Mouse (Mus musculus): ENCODE data around the gene Olfr96.
"Not testable (repeated sequence)": the region's sequence is repeated elsewhere in the genome, so short reads cannot be mapped to it uniquely, and the experiment has no call there.

Gene Olfr96

DNA sequence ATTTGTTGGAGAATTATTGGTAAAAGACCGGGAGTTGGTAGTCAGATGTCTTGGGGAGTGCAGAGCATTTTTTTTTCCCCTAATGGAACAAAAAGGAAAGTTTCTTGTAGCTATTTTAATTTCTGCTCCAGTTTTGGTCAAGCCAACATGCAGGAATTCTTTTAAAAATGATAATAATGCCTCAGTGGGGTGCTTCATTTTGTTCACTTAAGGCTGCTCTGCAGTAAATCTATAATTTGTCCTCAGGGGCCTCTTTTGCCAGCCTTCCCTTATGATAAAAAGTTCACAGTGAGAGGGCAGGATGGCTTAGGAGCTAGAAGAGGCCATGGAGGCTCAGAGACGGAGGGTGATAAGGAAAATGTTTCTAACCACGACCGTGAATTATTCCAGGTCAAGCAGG lies at the start of gene Olfr96:
Gene Olfr96 (plus strand): TSS at position 301 of the 400 bp plus-strand sequence.
- no peak for DNase-seq (ENCODE audit: low spot score)

- no peak for DNase-seq (ENCODE audit: low spot score)
These were observed 34.5 kb upstream of the Olfr96 start for GRCm38 (mm10) chr17:37185474-37185873.

- no peak for DNase-seq (ENCODE audit: low spot score)
These were observed 29.2 kb upstream of the Olfr96 start for GRCm38 (mm10) chr17:37190711-37191110.

GRCm38 (mm10) chr17:37193032-37193431 lies 26.9 kb upstream of the Olfr96 start:
- DNase-seq (ENCODE audit: low spot score), result no peak

- DNase-seq (ENCODE audit: low spot score), result no peak
These were observed 26.3 kb upstream of the Olfr96 start, which contains the start of gene Ubd for GRCm38 (mm10) chr17:37193656-37194055. TSS of gene Ubd (plus strand) at chr17:37193892.

GRCm38 (mm10) chr17:37194782-37195181 lies 25.2 kb upstream of the Olfr96 start:
- DNase-seq (ENCODE audit: low spot score), result no peak

GRCm38 (mm10) chr17:37196845-37197724 lies 22.9 kb upstream of the Olfr96 start:
- no peak for DNase-seq (ENCODE audit: low spot score)

DNA sequence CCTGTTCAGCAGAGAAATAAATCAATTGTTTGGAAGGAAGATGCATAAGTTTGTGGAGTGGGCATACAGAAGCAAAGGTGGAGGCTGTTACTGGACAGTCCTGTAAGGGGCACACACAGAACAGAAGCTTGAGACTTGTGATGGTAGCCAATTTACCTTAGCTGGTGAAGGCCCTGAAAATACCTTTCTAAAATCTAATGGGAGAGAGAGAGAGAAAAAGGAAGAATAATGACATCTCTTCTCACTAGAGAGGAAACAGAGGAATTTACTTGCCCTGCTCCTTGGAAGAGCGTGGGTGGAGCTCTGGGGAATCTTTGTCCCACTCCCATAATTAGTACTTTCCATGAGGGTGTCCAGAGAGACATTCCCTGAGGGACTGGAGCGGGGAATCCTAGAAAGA lies 19.1 kb upstream of the Olfr96 start, which contains the start of gene Olfr94:
Gene Olfr94 (minus strand): TSS at position 101 of the 400 bp plus-strand sequence.
- DNase-seq (ENCODE audit: low spot score), result no peak

DNA sequence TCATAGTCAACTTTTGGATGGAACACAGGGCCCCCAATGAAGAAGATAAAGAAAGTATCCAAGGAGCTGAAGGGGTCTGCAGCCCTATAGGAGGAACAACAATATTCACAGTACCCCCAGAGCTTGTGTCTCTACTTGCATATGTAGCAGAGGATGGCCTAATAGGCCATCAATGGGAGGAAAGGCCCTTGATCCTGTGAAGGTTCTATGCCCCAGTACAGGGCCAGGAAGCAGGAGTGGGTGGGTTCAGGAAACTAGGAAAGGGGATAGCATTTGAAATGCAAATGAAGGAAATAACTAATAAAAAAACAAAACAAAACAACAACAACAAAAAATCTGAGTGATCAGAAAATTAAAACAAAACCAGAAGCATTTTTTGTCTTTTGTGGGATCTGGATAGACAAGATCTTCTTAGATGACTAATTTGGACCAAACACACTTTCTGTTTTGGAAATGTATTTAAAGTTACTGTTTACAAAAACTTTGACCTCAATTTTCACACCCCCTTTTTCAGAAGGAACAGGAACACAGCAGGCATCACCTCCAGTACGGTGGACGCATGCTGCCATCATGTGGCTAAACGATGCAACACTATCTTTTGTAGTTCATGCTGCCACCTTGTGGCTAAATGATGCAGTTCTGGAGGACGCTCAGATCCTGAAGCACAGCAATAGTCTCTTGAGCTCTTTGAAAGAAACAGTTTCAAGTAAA lies 16.6 kb upstream of the Olfr96 start:
- DNase-seq (ENCODE audit: low spot score), result peak; percentile 45

DNA sequence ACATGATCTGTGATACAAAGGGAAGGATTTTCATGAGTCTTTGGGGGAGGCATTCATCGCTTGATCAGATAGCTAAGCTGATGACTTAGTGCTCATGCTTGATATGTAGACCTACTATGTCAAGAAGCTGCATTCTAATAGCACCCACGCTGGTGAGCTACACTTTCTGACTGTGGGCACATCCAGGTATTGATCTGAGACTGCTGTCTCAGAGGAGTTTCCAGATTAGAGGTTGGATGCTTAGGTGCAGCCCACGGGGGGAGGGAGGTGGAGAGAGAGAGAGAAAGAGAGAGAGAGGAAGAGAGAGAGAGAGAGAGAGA lies 16.1 kb upstream of the Olfr96 start:
- DNase-seq (ENCODE audit: low spot score), result no peak

GRCm38 (mm10) chr17:37210884-37211768 lies 8.8 kb upstream of the Olfr96 start:
- DNase-seq (ENCODE audit: low spot score), result no peak

DNA sequence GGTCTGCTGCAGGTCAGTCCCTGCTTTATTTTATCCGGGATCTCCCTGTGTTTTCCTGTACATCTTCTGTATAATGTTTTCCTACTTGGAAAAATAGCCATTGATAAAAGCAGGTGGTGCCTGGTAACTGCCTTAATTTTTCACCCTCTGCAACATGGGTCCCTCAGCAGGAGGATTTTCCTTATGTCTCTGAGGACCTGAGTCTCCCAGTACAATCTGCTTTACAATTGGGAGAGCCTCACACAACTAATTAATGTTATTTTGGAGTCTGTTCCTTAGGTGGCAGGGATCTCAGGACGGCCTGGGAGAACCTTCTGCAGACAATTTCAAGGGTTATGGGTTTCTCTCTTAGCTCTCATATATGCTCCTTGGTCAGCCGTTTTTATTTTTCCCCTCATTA lies 6.9 kb upstream of the Olfr96 start, which contains the start of gene Olfr95:
Gene Olfr95 (minus strand): TSS at position 101 of the 400 bp plus-strand sequence.
- DNase-seq (ENCODE audit: low spot score), result no peak

DNA sequence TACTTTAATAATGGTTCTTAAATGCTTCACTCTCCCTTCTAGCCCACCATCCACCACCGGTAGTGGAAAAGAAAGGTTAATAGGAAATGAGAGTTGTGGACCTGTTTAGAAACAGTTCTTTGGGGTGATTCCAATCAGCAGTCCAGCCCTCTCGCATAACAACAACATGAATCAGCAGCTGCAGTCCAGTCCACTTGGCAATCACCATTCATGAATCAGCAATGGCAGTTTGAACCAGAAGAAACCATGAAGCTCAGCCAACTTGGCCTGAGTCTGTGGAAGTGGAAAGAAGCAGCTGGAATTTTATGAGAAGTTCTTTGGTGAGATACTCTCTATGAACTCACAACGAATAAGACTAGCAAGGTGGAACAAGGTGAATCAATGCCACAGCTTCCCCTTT lies 1.5 kb upstream of the Olfr96 start:
- no peak for DNase-seq (ENCODE audit: low spot score)

DNA sequence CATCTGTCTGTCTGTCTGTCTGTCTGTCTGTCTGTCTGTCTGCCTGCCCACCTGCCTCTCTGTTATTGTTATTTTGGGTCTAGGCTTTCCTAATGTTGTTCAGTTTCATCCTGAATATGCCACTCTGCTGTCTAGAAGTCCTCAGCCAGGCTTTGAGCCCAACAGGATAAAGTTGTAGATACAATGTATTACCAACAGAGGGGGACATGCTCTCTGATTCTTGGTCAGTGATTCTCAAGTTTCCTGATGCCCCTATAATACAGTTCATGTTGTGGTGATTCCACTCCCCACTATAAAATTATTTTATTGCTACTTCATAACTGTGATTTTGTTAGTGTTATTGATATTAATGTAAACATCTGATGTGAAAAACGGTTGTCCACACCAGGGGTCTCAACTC lies 1.9 kb downstream of the Olfr96 start:
- no peak for DNase-seq (ENCODE audit: low spot score)

- DNase-seq (ENCODE audit: low spot score), result not testable (repeated sequence)
These were observed 17.3 kb downstream of the Olfr96 start, which contains the start of gene Olfr97 for GRCm38 (mm10) chr17:37237230-37237629. TSS of gene Olfr97 (minus strand) at chr17:37237330.

DNA sequence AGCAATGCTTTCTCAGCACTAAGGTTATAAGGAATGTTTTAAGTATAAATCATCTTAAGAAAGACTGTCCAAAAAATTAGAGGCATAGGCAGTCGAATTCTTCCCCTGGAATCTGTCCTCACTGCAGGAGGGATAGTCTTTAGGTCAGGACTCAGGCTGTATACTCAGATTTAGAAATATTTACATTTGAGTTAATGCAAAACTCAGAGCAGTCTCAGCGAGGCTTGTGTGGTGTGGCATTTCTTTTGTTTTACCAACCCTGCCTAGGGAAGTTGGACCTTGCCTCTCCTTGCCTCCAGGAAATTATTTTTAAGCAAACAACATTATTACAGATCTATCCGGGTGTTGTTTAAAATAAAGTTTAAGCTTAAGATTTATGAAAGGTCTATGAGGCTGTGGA lies 22.3 kb downstream of the Olfr96 start:
- DNase-seq (ENCODE audit: low spot score), result no peak

GRCm38 (mm10) chr17:37246715-37247114 lies 26.8 kb downstream of the Olfr96 start:
- no peak for DNase-seq (ENCODE audit: low spot score)

DNA sequence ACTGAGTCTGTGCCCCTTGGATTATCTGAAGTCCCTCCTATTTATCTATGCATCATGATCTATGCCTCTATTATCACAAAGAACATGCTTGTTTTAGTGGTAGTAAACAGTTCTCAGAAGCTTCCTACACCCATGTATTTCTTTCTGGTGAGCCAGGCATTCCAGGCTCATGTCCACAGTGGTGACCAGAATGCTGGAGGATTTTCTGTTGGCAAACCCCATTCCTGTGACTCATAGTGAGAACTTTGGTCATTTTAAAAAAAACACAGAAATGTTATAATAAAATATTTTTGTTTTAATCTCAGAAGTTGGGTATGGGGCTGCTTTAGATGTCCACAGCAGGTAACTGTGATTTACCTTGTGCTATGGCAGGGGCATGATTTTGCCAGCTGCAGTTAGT lies 29.5 kb downstream of the Olfr96 start:
- no peak for DNase-seq (ENCODE audit: low spot score)

GRCm38 (mm10) chr17:37250544-37250943 lies 30.6 kb downstream of the Olfr96 start:
- no peak for DNase-seq (ENCODE audit: low spot score)

DNA sequence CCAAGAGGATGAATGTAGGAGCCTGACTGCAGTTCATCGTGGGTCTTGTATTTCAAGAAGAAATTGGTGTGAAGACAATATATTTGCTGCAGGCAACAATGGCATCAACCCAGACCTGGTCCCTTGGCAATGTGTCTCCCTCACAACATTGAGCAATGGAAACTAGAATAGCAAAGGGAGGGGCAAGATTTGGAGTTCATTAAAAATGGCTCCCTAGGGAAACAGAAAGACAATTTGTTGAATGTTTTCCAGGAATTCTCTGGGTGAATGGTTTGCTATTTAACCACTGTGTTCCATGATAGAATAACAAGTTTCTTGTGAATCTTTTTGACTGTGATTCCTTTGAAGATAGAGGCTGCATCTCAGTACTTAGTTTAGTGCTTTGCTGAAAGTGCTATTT lies 43.7 kb downstream of the Olfr96 start, which contains the start of gene Olfr98:
Gene Olfr98 (minus strand): TSS at position 124 of the 400 bp plus-strand sequence.
- DNase-seq (ENCODE audit: low spot score), result no peak

GRCm38 (mm10) chr17:37270058-37270701 lies 50.2 kb downstream of the Olfr96 start, which contains the start of gene H2-M3:
TSS of gene H2-M3 (plus strand) at chr17:37270220.
- peak; percentile 71 for DNase-seq (ENCODE audit: low spot score)
